ENCODE assay signal across 8 mouse cellular contexts in genomic region chr15:31225643-31226325, GRCm38 (mm10). TPM values are rescaled to one million over a fixed set of nuclear protein-coding genes. Genes with fewer than 3 reads are reported as not detected.
DNase-seq lines count a peak whose midpoint lies in the region; ATAC-seq and TF ChIP-seq lines count a peak whose summit lies in the region.

No protein-coding gene starts in this region.

- H3K4me1 ChIP-seq in forebrain, embryonic 16.5 days (replicated peaks; ENCODE audit: control insufficient read depth, insufficient read depth, low read length), result peaks cover 10% of the 10 kb centered on the region
- H3K4me1 ChIP-seq in forebrain, embryonic 12.5 days, result peaks cover 14% of the 10 kb centered on the region; the same call in 1 of the 2 replicates
- peaks cover 13% of the 10 kb centered on the region for H3K4me1 ChIP-seq in midbrain, embryonic 13.5 days (replicated peaks)
- H3K4me1 ChIP-seq in midbrain, embryonic 11.5 days (ENCODE audit: control insufficient read depth, insufficient read depth, low read length), result 0 out of 2 replicates have a peak, but pooled peaks cover 3% of the 10 kb centered on the region
- peaks cover 6% of the 10 kb centered on the region; the same call in 1 of the 2 replicates for H3K4me1 ChIP-seq in intestine, postnatal 0 days (replicated peaks; ENCODE audit: control insufficient read depth, insufficient read depth, low read length)
- H3K4me1 ChIP-seq in stomach, embryonic 14.5 days (ENCODE audit: control insufficient read depth, insufficient read depth, low read length), result no peaks in the 10 kb centered on the region

- WGBS in forebrain, embryonic 16.5 days, result 76% methylated on average over 4 of the region's 4 CpGs
- 81% methylated on average over 4 of the region's 4 CpGs for WGBS in forebrain, embryonic 12.5 days
- WGBS in midbrain, embryonic 13.5 days, result 82% methylated on average over 4 of the region's 4 CpGs
- 94% methylated on average over 4 of the region's 4 CpGs for WGBS in midbrain, embryonic 11.5 days
- WGBS in intestine, postnatal 0 days, result 69% methylated on average over 4 of the region's 4 CpGs
- 81% methylated on average over 4 of the region's 4 CpGs for WGBS in stomach, embryonic 14.5 days

- no peak overlapping the region for H3K9ac ChIP-seq in forebrain, embryonic 16.5 days (replicated peaks; ENCODE audit: low read depth, low read length)
- H3K9ac ChIP-seq in forebrain, embryonic 12.5 days, result no peak overlapping the region
- H3K9ac ChIP-seq in midbrain, embryonic 13.5 days (replicated peaks), result no peak overlapping the region
- H3K9ac ChIP-seq in midbrain, embryonic 11.5 days (ENCODE audit: low read length), result no peak overlapping the region
- H3K9ac ChIP-seq in intestine, postnatal 0 days (ENCODE audit: low read depth, low read length), result no peak overlapping the region
- H3K9ac ChIP-seq in stomach, embryonic 14.5 days (replicated peaks; ENCODE audit: low read depth, low read length), result no peak overlapping the region; the same call in 1 of the 2 replicates

- no peaks in the 10 kb centered on the region for H3K9me3 ChIP-seq in forebrain, embryonic 16.5 days (ENCODE audit: control insufficient read depth, low read length)
- H3K9me3 ChIP-seq in forebrain, embryonic 12.5 days, result no peaks in the 10 kb centered on the region
- no peaks in the 10 kb centered on the region for H3K9me3 ChIP-seq in midbrain, embryonic 13.5 days
- no peaks in the 10 kb centered on the region for H3K9me3 ChIP-seq in midbrain, embryonic 11.5 days (ENCODE audit: control insufficient read depth, low read length)
- H3K9me3 ChIP-seq in intestine, postnatal 0 days (ENCODE audit: control insufficient read depth), result no peaks in the 10 kb centered on the region
- no peaks in the 10 kb centered on the region for H3K9me3 ChIP-seq in stomach, embryonic 14.5 days (ENCODE audit: control insufficient read depth, low read depth, low read length)

- no peak for ATAC-seq in forebrain, embryonic 16.5 days
- ATAC-seq in forebrain, embryonic 12.5 days (ENCODE audit: low FRiP score), result no peak
- ATAC-seq in midbrain, embryonic 13.5 days, result no peak
- no peak for ATAC-seq in midbrain, embryonic 11.5 days (ENCODE audit: low FRiP score)
- ATAC-seq in intestine, postnatal 0 days, result no peak
- no peak for ATAC-seq in stomach, embryonic 14.5 days (ENCODE audit: insufficient number of reproducible peaks, insufficient read depth, low FRiP score, low read depth)

- no peak overlapping the region for H3K4me3 ChIP-seq in forebrain, embryonic 16.5 days (replicated peaks; ENCODE audit: low read length)
- H3K4me3 ChIP-seq in forebrain, embryonic 12.5 days (replicated peaks), result no peak overlapping the region
- no peak overlapping the region for H3K4me3 ChIP-seq in midbrain, embryonic 13.5 days (replicated peaks)
- H3K4me3 ChIP-seq in midbrain, embryonic 11.5 days (ENCODE audit: low read depth, low read length), result no peak overlapping the region
- peak overlapping the region; percentile 86 for H3K4me3 ChIP-seq in intestine, postnatal 0 days (ENCODE audit: low read depth, low read length)
- peak overlapping the region; percentile 61; the same call in 1 of the 2 replicates for H3K4me3 ChIP-seq in stomach, embryonic 14.5 days (ENCODE audit: low read depth, low read length)

- H3K4me2 ChIP-seq in forebrain, embryonic 16.5 days (ENCODE audit: low read length), result peak overlapping the region; percentile 80; the same call in 1 of the 2 replicates
- no peak overlapping the region for H3K4me2 ChIP-seq in forebrain, embryonic 12.5 days
- H3K4me2 ChIP-seq in midbrain, embryonic 13.5 days (replicated peaks), result 0 out of 2 replicates have a peak overlapping the region, but pooled peaks have one; percentile 77
- no peak overlapping the region for H3K4me2 ChIP-seq in midbrain, embryonic 11.5 days
- peak overlapping the region; percentile 88 for H3K4me2 ChIP-seq in intestine, postnatal 0 days (replicated peaks; ENCODE audit: low read depth)
- peak overlapping the region; percentile 52 for H3K4me2 ChIP-seq in stomach, embryonic 14.5 days (replicated peaks; ENCODE audit: low read depth, low read length)

- H3K36me3 ChIP-seq in forebrain, embryonic 16.5 days (ENCODE audit: control insufficient read depth, insufficient read depth), result no peaks in the 10 kb centered on the region
- no peaks in the 10 kb centered on the region for H3K36me3 ChIP-seq in forebrain, embryonic 12.5 days (replicated peaks)
- H3K36me3 ChIP-seq in midbrain, embryonic 13.5 days, result no peaks in the 10 kb centered on the region
- H3K36me3 ChIP-seq in midbrain, embryonic 11.5 days (ENCODE audit: control insufficient read depth, insufficient read depth, low read length), result no peaks in the 10 kb centered on the region
- H3K36me3 ChIP-seq in intestine, postnatal 0 days (ENCODE audit: control insufficient read depth, insufficient read depth), result no peaks in the 10 kb centered on the region
- no peaks in the 10 kb centered on the region for H3K36me3 ChIP-seq in stomach, embryonic 14.5 days (ENCODE audit: control insufficient read depth, insufficient read depth, low read length)

- no peak overlapping the region for H3K27ac ChIP-seq in forebrain, embryonic 16.5 days (ENCODE audit: low read length)
- no peak overlapping the region for H3K27ac ChIP-seq in forebrain, embryonic 12.5 days
- no peak overlapping the region for H3K27ac ChIP-seq in midbrain, embryonic 13.5 days
- H3K27ac ChIP-seq in midbrain, embryonic 11.5 days (ENCODE audit: low read depth, low read length), result no peak overlapping the region
- no peak overlapping the region for H3K27ac ChIP-seq in intestine, postnatal 0 days (ENCODE audit: low read depth, low read length)
- no peak overlapping the region; the same call in 1 of the 2 replicates for H3K27ac ChIP-seq in stomach, embryonic 14.5 days (ENCODE audit: low read length)

- H3K27me3 ChIP-seq in forebrain, embryonic 16.5 days (replicated peaks; ENCODE audit: control insufficient read depth, insufficient read depth, low read length), result no peaks in the 10 kb centered on the region
- H3K27me3 ChIP-seq in forebrain, embryonic 12.5 days, result no peaks in the 10 kb centered on the region
- no peaks in the 10 kb centered on the region for H3K27me3 ChIP-seq in midbrain, embryonic 13.5 days
- no peaks in the 10 kb centered on the region for H3K27me3 ChIP-seq in midbrain, embryonic 11.5 days (ENCODE audit: control insufficient read depth, insufficient read depth, low read length)
- no peaks in the 10 kb centered on the region for H3K27me3 ChIP-seq in intestine, postnatal 0 days (replicated peaks; ENCODE audit: control insufficient read depth, insufficient read depth, low read length)
- no peaks in the 10 kb centered on the region for H3K27me3 ChIP-seq in stomach, embryonic 14.5 days (ENCODE audit: control insufficient read depth, insufficient read depth, low read length)

- no peak for DNase-seq in midbrain, embryonic 11.5 days (ENCODE audit: low spot score, missing footprints)
- DNase-seq in embryo, embryonic 10 days (ENCODE audit: low spot score), result no peak
- no peak for DNase-seq in layer of hippocampus, adult 8-10 months (ENCODE audit: low spot score in 2 of 2)

- no peak for TF ChIP-seq CTCF in intestine, postnatal 0 days (IDR thresholded peaks at IDR 0.05; ENCODE audit: low read depth)

RNA-seq across cellular contexts. Expression of gene Dap, which starts 1.7 kb away (rescaled TPM):
- 18.0 and 20.4 TPM in 2 replicates for polyA plus RNA-seq in forebrain, embryonic 16.5 days (2015; fragmentation: Nextera tagmentation; extraction: Ambion mirVana)
- polyA plus RNA-seq in forebrain, embryonic 12.5 days (2016; fragmentation: Nextera tagmentation; extraction: Ambion mirVana), result 30.0 and 34.0 TPM in 2 replicates
- polyA plus RNA-seq in midbrain, embryonic 13.5 days (2015; fragmentation: Nextera tagmentation; extraction: Ambion mirVana), result 30.6 and 31.1 TPM in 2 replicates
- polyA plus RNA-seq in midbrain, embryonic 11.5 days (2014; fragmentation: Nextera tagmentation; extraction: Ambion mirVana), result 36.0 and 40.3 TPM in 2 replicates
- polyA plus RNA-seq in intestine, postnatal 0 days (2015; fragmentation: Nextera tagmentation; extraction: Ambion mirVana), result 124 and 130 TPM in 2 replicates
- 98.8 and 107 TPM in 2 replicates for polyA plus RNA-seq in stomach, embryonic 14.5 days (2014; fragmentation: Nextera tagmentation; extraction: Ambion mirVana)
- total RNA-seq in layer of hippocampus, adult 8-10 months (2022), result 10 to 100 TPM in 2 of 4 experiments, 1 to 10 TPM in 2; 6.2 to 13.5 (median 8.9) TPM

Comparison
In these comparisons a context has a peak if more than half of its experiments do, and no peak if none do; other contexts are left out.
1. H3K4me2 ChIP-seq: peak in forebrain, embryonic 16.5 days (single experiment), midbrain, embryonic 13.5 days (single experiment), intestine, postnatal 0 days (single experiment) and stomach, embryonic 14.5 days (single experiment); none in forebrain, embryonic 12.5 days (single experiment) and midbrain, embryonic 11.5 days (single experiment).
2. H3K4me3 ChIP-seq: peak in intestine, postnatal 0 days (single experiment) and stomach, embryonic 14.5 days (single experiment); none in forebrain, embryonic 16.5 days (single experiment), forebrain, embryonic 12.5 days (single experiment), midbrain, embryonic 13.5 days (single experiment) and midbrain, embryonic 11.5 days (single experiment).